Mouse (Mus musculus): Measurements from ENCODE around the gene Arhgef10l.

The Arhgef10l gene

DNA sequence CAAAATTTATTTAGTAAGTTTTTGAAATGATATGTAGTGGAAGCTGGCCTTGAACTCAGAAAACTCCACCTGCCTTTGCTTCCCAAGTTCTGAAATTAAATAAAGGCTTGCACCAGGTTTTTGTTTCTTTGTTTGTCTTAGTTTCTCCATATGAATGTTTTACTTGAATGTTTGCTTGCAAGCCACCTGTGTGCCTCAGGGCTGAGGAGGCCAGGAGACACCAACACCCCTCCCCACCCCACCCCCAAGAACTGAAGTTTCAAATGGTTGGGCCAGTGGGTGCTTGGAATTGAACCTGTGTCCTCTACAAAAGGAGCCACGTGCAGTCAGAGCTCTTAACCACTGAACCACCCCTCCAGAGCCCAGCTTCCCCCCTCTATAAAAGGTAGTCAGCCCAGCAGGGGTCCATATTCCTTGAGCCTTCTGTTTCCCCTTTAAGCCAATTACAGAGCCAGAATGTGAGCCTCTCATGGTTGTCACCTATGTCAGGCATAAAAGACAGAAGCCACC lies 28.8 kb upstream of the Arhgef10l start:
- DNase-seq (ENCODE audit: low read depth, low spot score), result peak; percentile 79

DNA sequence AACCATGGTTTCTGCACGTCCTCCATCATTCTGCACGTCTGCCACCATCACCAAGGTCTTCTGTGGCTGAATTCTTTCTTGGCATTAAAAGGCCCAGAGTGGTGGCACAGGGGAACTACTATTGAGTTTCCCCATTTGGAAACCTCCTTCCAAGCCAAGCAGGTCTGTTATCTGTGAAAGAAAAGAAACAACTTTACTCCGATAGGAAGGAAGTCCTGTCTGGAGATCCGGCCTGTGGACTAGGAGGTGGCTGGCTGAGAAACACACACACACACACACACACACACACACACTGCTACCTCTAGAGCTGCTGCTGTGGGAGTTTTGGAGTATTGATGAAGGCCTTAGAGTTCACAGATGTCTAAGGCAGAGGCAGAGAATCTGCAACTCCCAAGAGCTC lies 27.7 kb upstream of the Arhgef10l start:
- DNase-seq (ENCODE audit: low read depth, low spot score), result peak; percentile 44

DNA sequence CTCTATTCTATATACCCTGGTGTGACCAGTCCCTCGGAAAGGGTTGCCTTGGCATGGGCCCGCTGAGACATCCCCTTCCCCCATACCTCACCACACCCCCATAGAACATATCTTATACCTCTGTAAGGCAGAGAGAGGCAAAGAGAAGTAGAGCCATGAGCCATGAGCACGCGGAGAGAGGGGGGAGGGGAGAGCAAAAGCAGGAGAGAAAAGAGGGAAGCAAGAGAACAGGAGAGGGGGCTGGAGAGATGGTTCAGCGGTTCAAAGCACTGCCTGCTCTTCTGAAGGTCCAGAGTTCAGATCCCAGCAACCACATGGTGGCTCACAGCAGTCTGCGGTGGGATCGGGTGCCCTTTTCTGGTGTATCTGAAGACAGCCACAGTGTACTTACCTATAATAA lies 25.7 kb upstream of the Arhgef10l start:
- peak; percentile 68 for DNase-seq (ENCODE audit: low read depth, low spot score)

DNA sequence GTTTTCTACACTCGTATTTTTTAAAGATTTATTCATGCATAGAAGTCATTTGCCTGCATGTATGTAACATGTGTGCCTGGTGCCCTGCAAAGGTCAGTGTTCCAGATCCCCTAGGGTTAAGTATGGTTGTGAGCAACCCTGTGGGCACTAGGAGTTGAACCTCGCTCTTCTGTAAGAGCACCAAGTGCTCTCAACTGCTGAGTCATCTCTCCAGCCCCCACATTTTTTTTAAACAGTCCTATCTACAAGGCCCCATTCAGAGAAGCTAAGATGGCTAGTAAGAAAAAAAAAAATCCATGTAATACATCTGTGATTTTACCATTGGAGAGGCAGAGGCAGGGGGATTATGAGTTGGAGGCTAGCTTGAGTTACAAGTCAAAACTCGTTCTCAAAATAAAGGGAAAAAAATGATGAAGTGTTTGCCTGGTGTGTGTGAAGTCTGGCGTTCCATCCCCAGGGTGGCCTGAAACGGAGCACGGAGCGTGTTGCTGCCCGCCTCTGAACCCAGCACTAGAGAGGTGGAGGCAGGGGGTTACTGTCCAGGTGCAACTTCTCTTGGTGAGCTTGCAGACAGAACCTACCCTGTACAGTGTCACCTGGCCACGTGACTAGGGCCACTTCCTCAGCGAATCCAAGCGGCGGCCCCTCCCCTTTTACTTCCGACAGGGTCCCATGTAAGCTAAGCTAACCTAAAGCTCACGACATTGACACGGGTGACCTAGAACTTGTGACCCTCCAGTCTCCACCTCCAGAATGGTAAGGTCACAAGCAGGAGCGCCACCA lies 24.3 kb upstream of the Arhgef10l start:
- DNase-seq (ENCODE audit: low read depth, low spot score), result peak; percentile 86

DNA sequence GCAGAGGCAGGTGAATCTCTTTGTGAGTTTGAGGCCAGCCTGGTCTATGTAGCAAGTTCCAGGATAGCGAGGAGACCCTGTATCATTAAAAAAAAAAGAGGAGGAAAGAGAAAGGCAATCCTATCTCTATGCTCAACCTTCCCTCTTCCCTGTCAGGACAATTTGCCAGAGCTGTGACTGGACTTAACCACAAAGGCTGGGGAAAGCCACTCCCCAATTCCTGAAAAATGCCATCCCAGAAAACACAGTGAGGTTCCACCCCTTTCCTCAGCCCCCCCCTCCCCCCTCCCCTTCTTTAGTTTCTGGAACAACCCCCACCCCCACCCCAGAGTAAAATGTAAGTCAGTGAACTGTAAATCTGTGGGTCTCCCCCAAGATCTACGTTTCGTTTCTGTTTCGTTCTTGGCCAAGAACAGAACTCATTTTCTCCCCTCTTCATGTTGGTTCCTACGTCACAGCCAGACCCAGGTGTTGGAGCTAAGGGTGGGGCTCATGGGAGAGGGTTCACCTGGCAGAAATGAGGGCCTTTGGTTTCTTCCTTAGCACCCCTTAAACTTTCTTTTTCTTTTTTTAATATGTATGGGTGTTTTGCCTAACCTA lies 23.1 kb upstream of the Arhgef10l start:
- peak; percentile 91 for DNase-seq (ENCODE audit: low read depth, low spot score)

DNA sequence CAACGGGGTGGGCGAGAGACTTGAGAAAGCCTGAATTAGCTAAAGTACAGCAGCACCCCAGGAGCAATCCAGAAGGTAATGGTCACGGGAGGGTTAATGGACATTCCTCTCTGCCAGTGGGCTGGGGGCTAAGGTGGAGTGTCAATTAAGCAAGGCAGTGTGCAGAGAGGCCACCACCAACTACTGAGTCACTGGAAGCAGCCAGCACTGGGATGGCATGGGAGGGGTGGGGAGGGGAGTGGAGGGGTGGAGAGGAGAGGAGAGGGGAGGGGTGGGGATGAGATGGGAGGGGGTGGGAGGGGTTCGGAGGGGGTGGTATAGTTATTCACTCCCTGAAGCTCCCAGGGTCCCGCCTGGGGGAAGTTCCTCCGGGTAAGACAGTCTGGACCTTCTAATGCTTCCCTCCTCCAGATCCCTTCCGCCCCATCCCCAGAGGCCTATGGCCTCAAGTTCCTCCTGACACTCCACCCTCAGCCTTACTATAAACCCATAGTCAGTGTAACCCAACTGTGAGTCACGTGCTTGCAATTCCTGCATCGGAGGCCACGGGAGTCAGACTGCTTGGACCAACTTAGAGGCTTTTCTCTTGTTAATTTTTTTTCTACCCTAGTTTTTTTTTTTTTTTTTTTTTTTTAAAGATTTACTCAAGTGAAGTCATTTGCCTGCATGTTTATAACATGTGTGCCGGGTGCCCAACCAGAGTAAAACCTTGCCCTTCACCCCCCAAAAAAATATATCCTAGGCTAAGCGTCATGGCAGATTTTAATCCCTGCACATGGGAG lies 22.4 kb upstream of the Arhgef10l start:
- DNase-seq (ENCODE audit: low read depth, low spot score), result peak; percentile 97

DNA sequence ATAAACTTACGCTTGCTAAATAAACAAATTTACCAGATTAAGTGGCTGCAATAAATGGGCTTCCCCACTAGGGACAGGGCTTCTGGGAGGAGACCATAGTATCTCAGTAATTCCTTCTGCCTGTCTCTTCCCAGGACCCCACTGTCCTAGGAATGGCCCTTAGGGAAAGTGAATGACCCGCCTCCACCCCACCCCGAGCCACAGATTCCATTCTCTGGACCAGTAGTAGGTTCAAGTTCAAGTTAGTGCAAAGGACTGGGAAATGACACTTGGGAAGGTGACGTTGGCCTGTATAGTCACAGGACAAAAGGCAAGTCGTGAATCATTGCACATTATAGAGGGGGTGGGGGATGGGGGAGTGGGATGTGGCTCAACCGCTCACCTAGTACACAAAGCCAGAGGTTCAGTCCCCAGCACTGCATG lies 19.1 kb upstream of the Arhgef10l start:
- peak; percentile 85 for DNase-seq (ENCODE audit: low read depth, low spot score)

DNA sequence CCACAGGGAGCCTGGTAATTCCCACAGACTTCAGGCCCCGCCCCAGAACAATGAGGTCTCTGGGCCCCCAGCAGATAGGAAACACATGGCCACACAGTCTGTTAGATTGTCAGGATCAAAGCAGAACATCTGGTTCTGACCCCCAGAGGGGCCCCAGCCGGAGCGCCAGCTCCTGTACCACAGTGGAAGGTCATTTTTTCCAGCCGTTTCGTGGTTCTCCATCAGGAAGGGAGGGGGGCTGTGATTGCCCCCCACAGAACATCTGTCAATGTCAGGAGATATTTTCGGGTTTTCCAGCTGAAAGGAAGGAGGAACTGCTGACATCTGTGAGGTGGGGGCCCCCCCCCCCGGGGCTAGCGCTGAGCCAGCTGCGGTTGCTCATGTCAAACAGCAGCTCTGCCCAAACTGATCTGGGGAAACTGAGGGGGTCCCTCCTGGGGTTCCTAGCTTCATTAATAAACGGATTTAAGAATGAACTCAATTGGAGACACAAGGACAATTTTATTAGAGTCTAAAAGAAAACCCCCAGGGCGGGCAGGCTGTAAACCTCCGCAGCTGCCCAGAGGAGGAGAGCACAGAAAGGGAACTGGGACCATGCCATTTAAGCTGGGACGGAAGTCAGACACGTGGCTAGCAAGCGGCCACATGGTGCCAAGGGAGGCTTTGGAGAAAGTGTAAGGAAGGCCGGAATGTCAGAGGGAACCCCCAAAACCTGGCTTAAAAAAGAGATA lies 18.5 kb upstream of the Arhgef10l start:
- no peak for DNase-seq (ENCODE audit: low read depth, low spot score)

DNA sequence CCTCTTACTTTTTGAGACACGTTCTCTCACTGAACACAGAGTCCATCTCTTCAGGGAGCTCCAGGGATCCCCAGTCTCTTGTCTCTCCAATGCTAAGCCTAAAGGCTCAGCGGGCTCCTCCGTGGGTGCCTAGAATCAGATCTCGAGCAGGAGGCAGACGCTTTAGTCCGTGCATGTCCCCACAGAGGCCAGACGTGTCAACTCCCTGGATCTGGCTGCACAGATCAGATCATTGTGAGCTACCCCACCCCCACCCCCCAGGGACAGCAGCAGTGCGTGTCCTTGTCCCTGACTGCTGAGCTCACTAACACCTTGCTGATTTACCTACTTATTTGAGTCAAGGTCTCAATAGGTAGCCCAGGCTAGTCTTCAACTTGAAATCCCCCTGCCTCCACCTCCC lies 17.8 kb upstream of the Arhgef10l start:
- DNase-seq (ENCODE audit: low read depth, low spot score), result no peak

DNA sequence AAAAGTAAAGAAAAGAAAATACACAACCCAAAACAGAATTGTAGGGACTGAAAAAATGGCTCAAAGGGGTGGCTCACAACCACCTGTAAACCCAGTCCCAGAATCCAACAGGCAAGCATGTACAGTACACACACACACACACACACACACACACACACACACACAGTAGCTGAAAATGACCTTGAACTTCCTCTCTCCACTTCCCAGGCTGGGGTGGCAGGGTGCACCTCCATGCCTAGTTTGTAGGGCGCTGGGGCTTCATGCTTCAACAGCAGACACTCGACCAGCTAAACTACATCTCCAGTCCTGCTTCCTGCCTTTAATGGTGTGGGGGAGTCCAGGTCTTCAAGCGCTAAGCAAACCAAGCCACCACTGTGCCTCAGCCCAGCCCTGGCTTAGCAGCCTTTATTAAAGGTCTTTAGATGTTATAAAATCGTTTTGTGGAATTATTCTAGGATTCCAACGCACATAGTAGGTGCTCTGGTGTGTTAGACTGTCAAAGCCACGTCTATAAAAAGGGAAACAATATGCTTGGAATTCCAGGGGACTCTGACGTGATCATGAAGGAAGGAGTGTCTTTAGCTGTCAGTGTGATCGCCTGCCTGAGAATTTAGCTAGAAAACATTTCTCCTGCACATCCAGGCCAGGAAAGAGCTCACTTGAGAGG lies 15.1 kb upstream of the Arhgef10l start:
- no peak for DNase-seq (ENCODE audit: low read depth, low spot score)

DNA sequence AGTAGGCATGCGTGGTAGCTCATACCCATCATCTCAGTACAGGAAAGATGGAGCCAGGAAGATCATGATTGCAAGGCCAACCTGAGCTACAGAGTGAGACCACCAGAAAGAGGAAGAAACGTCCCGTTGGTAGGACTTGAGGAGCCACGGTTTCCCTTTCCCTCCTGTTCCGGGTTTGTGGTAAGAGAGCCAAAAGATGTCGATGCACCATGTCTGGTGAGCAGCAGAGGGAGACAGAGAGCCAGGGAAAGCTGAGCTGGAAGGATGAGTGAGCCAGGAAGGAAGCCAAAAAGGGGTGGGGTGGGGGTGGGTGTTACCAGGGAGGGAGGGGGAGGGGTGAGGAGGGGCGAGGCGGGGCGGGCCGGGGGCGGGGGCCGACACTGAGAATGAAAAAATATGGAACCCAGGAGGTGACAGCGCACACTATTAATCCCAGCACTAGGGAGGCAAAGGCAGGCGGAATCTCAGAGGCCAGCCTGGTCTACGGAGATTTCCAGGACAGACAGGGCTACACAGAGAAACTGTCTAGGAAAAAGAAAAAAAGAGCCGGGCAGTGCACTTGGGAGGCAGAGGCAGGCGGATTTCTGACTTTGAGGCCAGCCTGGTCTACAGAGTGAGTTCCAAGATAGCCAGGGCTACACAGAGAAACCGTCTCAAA lies 14.0 kb upstream of the Arhgef10l start:
- peak; percentile 95 for DNase-seq (ENCODE audit: low read depth, low spot score)

DNA sequence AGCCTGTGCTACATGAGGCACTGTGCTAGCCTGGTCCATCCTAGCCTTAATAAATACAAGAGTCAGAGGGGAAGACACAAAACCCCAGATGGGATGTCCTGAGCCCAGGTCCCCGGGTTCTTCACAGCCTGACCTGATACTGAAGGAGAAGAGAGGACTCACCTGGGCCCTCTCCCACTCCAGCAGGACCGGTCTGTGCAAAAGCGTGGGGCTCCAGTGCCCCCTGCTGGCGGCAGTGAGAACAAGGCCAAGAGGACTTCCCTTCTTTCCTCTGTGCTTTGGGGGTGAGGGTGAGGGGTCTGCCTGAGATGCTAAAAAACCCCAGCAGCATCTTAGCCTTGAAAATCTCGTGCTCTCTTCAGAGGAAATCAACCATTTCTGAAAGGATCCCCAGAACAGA lies 13.2 kb upstream of the Arhgef10l start:
- DNase-seq (ENCODE audit: low read depth, low spot score), result peak; percentile 77

DNA sequence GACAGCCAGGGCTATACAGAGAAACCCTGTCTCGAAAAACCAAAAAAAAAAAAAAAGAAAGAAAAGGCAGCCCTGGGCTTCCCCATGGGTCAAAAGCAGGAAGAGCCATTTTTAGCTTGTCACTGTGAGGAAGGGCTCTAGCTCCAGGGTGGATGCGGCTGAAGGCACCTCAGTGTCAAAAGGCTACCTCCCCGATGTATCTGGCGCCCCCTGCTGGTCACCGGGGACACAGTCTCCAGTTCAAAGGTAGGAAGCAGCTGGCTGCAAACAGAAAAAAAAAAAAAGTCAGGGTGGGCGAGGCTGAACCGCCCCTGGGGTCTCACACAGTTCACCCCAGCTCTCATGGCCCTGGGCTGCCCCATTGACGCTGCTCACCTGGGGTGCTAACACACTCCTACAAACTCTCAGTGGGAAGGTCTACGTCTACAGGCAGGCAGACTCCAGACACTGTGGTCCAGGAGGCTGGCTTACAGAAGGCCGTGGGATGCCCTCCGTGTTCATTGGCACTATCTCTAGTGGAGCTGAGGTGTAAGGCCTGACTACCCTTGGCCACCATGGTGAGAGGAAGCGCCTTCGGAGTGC lies 8.6 kb upstream of the Arhgef10l start:
- peak; percentile 88 for DNase-seq (ENCODE audit: low read depth, low spot score)

DNA sequence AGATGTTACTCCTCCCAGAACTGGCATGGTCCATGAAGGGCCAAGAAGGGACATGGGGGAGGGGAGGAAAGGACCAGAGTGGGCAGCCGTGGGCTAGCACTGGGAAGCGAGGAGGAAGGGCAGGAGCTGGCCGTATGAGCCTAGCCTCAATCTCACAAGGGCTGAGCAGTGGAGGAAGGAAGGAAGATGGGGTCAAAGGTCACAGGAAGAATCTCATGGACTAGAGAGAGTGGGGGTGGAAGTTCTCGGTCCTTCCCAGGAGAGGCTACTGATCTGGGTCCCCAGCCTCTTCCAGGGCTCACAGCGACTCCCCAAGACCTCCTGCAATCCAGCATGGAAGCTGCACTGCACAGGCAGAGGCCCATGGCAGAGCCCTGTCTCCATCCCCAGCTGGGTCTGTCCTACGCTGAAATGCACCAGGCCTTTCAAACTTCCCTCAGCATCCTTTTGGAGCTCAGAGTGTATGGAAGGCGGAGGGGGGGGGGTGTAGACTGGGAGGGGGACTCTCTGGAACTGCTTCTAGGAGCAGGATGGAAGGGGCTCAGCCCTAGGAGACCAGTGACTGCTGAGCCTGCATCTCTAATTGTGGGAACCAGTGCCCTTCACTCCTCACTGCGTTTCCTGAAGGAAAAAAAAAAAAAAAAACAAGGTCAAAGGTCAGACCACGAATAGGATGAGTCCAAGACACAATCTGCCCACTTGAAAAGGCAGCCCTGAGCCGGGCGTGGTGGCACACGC lies 7.9 kb upstream of the Arhgef10l start:
- DNase-seq (ENCODE audit: low read depth, low spot score), result no peak

DNA sequence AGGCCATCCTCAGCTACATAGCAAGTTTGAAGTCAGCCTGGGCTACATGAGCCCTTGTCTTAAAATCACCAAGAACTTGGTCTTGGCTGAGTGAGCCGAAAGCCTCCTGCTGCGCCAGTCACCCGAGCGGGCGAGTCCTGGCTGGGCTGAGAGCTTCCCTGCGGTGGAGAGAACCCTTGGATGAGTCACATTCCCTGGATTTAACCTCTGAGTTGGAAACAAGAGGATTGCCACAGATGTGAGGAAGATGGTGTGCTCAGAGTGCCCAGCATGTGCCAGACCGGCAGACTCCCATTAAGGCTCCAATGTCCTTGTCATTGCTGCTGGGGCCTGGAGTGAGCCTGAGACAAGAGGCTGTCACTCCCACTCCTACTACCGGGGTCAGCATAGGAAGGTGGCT lies 2.0 kb upstream of the Arhgef10l start:
- DNase-seq (ENCODE audit: low read depth, low spot score), result no peak

DNA sequence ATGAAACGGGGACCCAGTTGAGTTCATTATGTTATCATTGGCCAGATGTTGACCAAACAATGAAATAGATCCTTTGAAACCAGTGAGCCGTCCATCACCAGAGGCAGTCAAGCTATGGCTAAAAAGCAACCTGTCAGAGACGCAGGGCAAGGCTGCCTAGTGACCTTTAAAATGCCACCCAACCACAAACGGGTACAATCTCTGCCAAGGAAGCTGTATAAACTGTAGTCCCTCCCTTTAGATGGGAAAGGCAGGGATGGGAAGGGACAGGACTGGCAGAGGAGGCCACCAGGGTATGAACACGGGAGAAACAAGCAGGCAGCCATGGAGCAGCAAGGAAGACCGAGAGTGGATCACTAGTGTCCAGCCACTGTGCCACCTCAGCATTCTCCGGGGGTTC lies 759 bp downstream of the Arhgef10l start:
- no peak for DNase-seq (ENCODE audit: low read depth, low spot score)

DNA sequence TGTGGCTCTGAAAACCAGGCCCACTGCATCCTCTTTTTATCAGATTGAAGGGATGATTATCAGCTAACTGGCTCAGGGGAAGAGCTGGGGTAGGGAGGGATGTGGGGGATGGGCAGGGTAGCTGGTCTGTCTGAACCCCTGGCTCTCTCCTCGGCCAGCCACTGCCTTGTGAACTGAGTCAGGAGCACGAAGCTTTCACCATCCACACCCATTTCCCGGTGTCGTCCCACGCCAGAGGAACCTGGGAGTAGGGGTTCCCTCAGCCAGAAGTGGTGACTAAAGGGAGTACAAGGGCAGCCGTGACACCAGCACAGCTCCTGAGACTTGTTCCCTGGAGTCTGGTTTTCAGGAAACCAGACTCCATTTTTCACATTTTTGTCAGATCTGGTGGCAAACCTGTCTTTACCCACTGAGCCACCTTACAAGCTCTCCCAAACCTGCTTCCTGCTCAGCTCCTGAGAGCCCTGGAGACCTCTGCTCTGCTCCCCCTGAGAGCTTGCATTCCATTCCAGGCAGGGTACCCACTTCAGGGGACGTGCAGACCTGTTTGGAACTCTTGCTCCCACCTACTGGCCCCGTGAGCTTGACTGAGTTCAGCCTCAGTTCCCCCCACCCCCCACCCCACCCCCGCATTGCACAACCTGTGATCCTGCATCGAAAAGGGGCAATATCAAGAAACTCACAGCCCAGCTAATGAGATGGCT lies 2.8 kb downstream of the Arhgef10l start:
- no peak for DNase-seq (ENCODE audit: low read depth, low spot score)

DNA sequence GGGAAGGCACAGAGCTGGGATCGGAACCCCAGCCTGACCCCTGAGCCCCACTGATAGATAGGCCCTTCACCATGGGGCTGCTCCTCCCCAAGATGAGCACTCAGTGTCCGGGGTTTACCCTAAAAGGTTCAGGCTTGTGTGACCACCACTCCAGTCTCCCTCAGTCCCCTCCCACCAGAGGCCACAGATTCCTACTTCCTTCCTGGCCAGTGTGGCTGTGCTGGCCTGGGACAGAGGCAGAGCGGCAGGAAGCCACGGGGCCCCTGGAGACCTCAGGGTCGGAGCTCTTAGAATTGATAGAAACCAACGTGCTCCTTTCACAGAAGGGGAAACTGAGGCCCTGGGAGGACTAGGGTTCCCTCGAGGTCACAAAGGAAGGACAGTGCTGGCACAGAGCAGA lies 3.4 kb downstream of the Arhgef10l start:
- DNase-seq (ENCODE audit: low read depth, low spot score), result no peak
